Mouse (Mus musculus) forebrain, embryonic 15.5 days (tissue): ENCODE measurements around the gene Fastk. TPM values are rescaled to one million over a fixed set of nuclear protein-coding genes. Genes with fewer than 3 reads are reported as not detected.
A peak's percentile ranks its signal among the peaks of the same experiment; 100 is the strongest.

ENCODE experiments used
- ATAC-seq: fragments of 200-750 bp; cut with Nextera tagmentation; replicated peaks from 2 replicates; pipeline ENCODE4 v1.8.0; 2017; ENCODE audit warnings: mild to moderate bottlenecking, moderate TSS enrichment, moderate library complexity
- H3K27ac ChIP-seq: fragments of 300-500 bp; sonication (generic); replicated peaks from 2 replicates; pipeline ENCODE4 v1.5.1; 2015; ENCODE audit warnings: mild to moderate bottlenecking, inconsistent platforms
- H3K27me3 ChIP-seq: fragments of 300-500 bp; sonication (generic); 2 replicates; pipeline ENCODE4 v1.6.1; 2015; ENCODE audit warnings: inconsistent platforms
- H3K36me3 ChIP-seq: fragments of 300-500 bp; sonication (generic); 2 replicates; pipeline ENCODE4 v1.6.1; 2015; ENCODE audit warnings: mild to moderate bottlenecking, inconsistent platforms
- H3K4me1 ChIP-seq: fragments of 300-500 bp; sonication (generic); 2 replicates; pipeline ENCODE4 v1.6.1; 2015; ENCODE audit warnings: inconsistent platforms
- H3K4me2 ChIP-seq: fragments of 300-500 bp; sonication (generic); replicated peaks from 2 replicates; pipeline ENCODE4 v1.6.1; 2015; ENCODE audit warnings: mild to moderate bottlenecking, inconsistent platforms
- H3K4me3 ChIP-seq: fragments of 300-500 bp; sonication (generic); 2 replicates; pipeline ENCODE4 v1.5.1; 2015; ENCODE audit warnings: mild to moderate bottlenecking, inconsistent platforms
- H3K9ac ChIP-seq: fragments of 300-500 bp; sonication (generic); replicated peaks from 2 replicates; pipeline ENCODE4 v1.6.1; 2015; ENCODE audit warnings: mild to moderate bottlenecking, inconsistent platforms
- H3K9me3 ChIP-seq: fragments of 300-500 bp; sonication (generic); 2 replicates; pipeline ENCODE4 v1.6.1; 2016; ENCODE audit warnings: inconsistent platforms
- WGBS: fragments of 180-500 bp; shearing (Covaris S2); methylation state at CpG from one replicate; pipeline ENCODE4 v1.1.7; 2015; ENCODE audit warnings: mixed read lengths; 5-methylcytosine and 5-hydroxymethylcytosine counted together
- polyA plus RNA-seq: library from polyadenylated mRNA; unstranded; fragments of >200 nt; fragmentation: Nextera tagmentation; extraction: Ambion mirVana; gene quantifications from 2 replicates; pipeline ENCODE4 v1.2.1, GENCODE M21; 2015

The Fastk gene
- polyA plus RNA-seq, 1 experiment from 2014 or later = 90.6 TPM

DNA sequence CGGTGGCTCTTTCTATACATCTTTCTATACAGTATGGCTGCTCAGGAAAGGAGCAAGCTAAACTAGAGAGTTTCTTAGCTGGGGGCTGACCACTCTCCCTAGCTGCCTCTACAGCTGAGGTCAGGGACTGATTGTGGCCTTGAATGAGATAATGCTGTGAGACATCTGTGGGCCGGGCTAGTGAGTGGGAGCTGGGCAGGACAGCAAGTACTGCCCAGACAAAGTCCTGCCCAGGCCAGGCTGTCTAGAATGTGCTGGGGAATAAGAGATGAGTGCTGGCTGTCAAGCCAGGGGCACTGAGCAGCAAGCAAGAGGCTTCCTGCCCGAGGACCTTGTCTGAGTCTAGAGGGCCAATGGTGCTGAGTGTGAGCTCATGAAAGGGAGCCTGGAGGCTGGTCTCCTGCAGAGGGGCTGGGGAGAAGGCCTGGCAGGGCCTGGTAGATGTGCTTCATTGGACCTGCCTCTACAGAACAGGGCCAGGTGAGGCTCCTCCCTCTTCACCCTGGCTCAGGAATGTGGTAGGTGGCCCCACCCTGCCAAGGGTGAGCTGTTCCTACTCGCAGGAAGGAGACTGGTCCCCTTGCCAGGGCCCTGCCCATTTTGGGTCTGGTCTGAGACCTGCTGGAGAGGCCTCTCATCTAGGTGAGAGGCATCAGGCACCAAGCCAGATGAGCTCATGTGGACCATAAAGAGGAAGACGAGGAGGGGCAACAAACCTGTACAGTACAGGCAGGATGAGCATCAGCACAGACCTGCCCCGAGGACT is 30.6 kb upstream of the Fastk start:
- no peaks in the 10 kb centered on the region for H3K9me3 ChIP-seq
- peak overlapping the region; percentile 54; the same call in 1 of the 2 replicates for H3K4me2 ChIP-seq
- H3K4me3 ChIP-seq = peak overlapping the region; percentile 38; the same call in 1 of the 2 replicates
- WGBS = 79% methylated on average over 6 of the region's 6 CpGs
- H3K36me3 ChIP-seq = peaks cover 37% of the 10 kb centered on the region
- H3K27ac ChIP-seq = no peak overlapping the region
- peaks cover 28% of the 10 kb centered on the region for H3K4me1 ChIP-seq
- 0 out of 2 replicates have a peak, but pooled peaks have one; percentile 16 for ATAC-seq
- peak overlapping the region; percentile 41; the same call in 1 of the 2 replicates for H3K9ac ChIP-seq
- peaks cover 22% of the 10 kb centered on the region; the same call in 1 of the 2 replicates for H3K27me3 ChIP-seq

DNA sequence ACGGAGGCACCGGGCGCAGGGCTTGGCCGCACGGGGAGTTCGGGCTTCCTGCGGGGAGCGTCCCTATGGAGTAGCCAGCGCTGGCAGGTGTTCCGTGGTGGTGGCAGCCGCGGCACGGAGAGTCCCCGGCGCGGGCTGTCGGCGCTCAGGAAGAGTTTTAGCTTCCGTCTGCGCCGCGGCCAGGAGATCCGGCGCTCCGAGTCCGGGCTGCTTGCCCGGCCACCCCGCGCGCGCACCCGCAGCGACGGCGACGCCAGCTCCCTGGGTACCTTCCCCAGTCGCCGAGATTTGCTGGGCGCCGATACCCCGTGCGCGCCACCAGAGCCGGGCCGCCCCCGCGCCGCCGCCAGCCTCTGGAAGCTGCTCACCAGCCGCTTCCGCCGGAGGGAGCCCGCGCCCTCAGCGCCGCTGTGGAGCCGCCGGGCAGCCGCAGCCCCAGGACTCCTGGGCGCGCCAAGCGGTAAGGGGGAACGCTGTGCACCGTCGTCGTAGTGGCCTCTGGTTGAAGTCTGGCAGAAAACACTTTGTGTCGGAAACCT is 29.7 kb upstream of the Fastk start:
- peak overlapping the region; percentile 38 for H3K4me3 ChIP-seq
- no peaks in the 10 kb centered on the region for H3K9me3 ChIP-seq
- whole genome bisulfite sequencing = 2% methylated on average over 67 of the region's 67 CpGs
- peak overlapping the region; percentile 54 for H3K4me2 ChIP-seq
- ATAC-seq = peak; percentile 14; the same call in 1 of the 2 replicates
- H3K4me1 ChIP-seq = peaks cover 27% of the 10 kb centered on the region
- H3K27me3 ChIP-seq = peaks cover 22% of the 10 kb centered on the region; the same call in 1 of the 2 replicates
- H3K36me3 ChIP-seq = peaks cover 30% of the 10 kb centered on the region
- peak overlapping the region; percentile 41 for H3K9ac ChIP-seq
- no peak overlapping the region for H3K27ac ChIP-seq

DNA sequence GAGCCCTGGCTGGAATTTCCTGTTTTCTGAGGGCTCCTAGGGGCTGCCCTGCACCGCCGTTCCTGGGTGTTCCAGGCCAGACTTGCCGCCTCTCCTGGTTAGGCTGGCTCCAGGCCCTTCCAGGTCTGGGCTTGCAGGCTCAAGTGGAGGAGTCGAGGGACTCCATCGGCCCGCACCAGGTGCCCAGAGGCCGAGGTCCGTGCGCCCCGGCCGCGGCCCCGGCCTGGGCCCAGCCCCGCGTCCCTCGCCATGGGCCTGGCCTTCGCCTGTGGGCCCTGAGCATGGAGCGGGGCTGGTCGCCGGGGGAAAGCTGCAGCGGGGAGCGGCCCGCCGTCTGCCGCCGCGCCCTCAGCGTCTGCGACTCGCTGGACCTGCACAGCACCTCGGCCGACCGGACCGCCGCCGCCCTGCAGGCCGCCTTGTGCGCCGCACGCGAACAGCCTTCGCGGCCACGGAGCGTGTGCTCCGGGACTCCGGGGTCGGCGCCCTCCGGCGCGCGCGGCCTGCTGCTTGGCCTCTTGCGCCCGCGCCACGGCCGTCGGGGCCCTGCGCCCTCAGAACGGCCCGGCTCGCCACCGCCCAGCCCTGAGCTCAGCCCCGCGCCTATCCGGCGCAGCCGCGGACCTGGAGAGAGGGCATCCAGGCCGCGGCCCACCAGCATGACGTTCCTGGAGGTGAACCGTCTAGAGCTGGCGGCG is 29.1 kb upstream of the Fastk start:
- H3K36me3 ChIP-seq = peaks cover 23% of the 10 kb centered on the region
- 6% methylated on average over 71 of the region's 77 CpGs for WGBS

DNA sequence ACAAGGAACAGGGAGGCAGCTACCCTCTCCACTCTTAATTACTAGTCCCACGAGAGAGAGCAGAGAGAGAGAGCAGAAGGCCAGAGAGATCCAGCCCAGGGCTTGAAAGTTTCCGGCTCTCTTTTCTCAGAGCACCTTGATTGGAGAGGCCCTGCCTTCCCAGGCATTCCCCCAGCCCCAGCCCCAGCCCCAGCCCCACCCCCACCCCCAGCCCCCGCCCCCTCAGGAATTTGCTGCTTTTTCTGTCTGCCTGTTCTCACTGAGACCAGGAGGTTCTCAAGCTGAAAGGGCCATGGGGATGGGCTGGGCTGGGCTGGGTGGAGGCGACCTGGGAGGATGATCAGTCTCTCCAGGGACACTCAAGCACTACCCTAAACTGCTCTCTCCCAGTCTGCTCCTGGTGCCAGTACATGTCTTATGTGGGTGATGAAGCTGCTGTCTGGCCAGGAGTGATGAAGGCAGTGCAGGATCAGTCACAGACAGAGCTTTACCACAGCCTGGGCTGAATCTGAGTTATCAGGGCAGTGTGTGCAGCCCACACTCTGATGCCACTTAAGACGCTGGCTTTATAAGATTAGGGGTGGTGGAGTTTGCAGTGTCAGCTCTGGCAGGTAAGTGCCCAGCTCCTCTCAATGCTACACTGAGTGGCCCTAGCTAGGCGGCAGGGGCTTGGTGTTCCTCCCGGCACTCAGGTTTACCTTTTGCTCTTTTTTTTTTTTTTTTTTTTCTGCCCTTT is 28.0 kb upstream of the Fastk start:
- no peaks in the 10 kb centered on the region for H3K9me3 ChIP-seq
- 28% methylated on average over 7 of the region's 7 CpGs for WGBS
- peaks cover 22% of the 10 kb centered on the region; the same call in 1 of the 2 replicates for H3K27me3 ChIP-seq
- no peak for ATAC-seq
- H3K27ac ChIP-seq = no peak overlapping the region
- peaks cover 27% of the 10 kb centered on the region for H3K4me1 ChIP-seq
- H3K9ac ChIP-seq = no peak overlapping the region
- no peak overlapping the region for H3K4me2 ChIP-seq
- peaks cover 12% of the 10 kb centered on the region for H3K36me3 ChIP-seq
- H3K4me3 ChIP-seq = no peak overlapping the region

More for the DNA sequence above, 29.1 kb upstream of the Fastk start:
- Histone ChIP-seq H3K9ac (peak overlapping the region; percentile 41), H3K27ac (no peak overlapping the region), H3K27me3 (peaks cover 22% of the 10 kb centered on the region; the same call in 1 of the 2 replicates), H3K4me1 (peaks cover 27% of the 10 kb centered on the region), H3K4me2 (peak overlapping the region; percentile 54), H3K4me3 (peak overlapping the region; percentile 38), H3K9me3 (no peaks in the 10 kb centered on the region)
- ATAC-seq = peak; percentile 15; the same call in 1 of the 2 replicates

- 18% methylated on average over 5 of the region's 5 CpGs for WGBS
- peak; percentile 49 for ATAC-seq
- no peak overlapping the region for H3K4me3 ChIP-seq
- H3K9ac ChIP-seq = no peak overlapping the region
- peaks cover 40% of the 10 kb centered on the region for H3K4me1 ChIP-seq
- H3K9me3 ChIP-seq = no peaks in the 10 kb centered on the region
- no peak overlapping the region for H3K4me2 ChIP-seq
- H3K27me3 ChIP-seq = peaks cover 22% of the 10 kb centered on the region; the same call in 1 of the 2 replicates
- no peaks in the 10 kb centered on the region for H3K36me3 ChIP-seq
- H3K27ac ChIP-seq = no peak overlapping the region
Observed at GRCm38 (mm10) chr5:24470600-24470999, 25.5 kb upstream of the Fastk start.

- Histone ChIP-seq H3K9me3 (no peaks in the 10 kb centered on the region), H3K4me2 (peak overlapping the region; percentile 17; the same call in 1 of the 2 replicates), H3K9ac (peak overlapping the region; percentile 6; the same call in 1 of the 2 replicates), H3K4me3 (no peak overlapping the region), H3K27ac (no peak overlapping the region), H3K4me1 (peaks cover 20% of the 10 kb centered on the region), H3K36me3 (no peaks in the 10 kb centered on the region), H3K27me3 (no peaks in the 10 kb centered on the region)
- 29% methylated on average over 12 of the region's 12 CpGs for WGBS
- ATAC-seq = no peak
Observed at GRCm38 (mm10) chr5:24466762-24467161, 21.7 kb upstream of the Fastk start.

- Histone ChIP-seq H3K4me1 (peaks cover 46% of the 10 kb centered on the region), H3K4me3 (peak overlapping the region; percentile 7; the same call in 1 of the 2 replicates), H3K27ac (no peak overlapping the region), H3K9ac (peak overlapping the region; percentile 5; the same call in 1 of the 2 replicates), H3K4me2 (peak overlapping the region; percentile 30), H3K9me3 (no peaks in the 10 kb centered on the region), H3K27me3 (no peaks in the 10 kb centered on the region), H3K36me3 (no peaks in the 10 kb centered on the region; the same call in 1 of the 2 replicates)
- ATAC-seq = no peak
- 52% methylated on average over 7 of the region's 7 CpGs for WGBS
Observed at GRCm38 (mm10) chr5:24455613-24456012, 10.5 kb upstream of the Fastk start.

DNA sequence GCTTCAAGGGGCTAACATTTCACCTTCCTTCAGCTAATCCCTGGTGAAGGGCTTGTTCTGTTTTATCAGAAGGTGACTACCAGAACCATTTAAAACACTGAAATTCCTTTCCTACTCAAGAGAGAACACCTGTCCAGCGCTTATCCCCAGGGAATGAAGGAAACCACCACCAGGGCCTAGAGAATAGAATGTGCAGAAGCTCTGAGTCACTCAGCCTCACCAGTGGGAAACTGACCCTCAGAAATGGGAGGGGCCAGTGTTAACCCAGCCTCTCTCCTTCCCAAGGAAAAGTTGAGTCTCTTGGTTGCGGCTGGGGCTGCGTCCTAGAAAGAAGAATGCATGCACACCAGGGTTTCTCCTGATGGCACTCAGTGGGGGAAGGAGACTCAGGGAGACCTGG is 10.0 kb upstream of the Fastk start:
- Histone ChIP-seq H3K4me2 (peak overlapping the region; percentile 97), H3K4me1 (peaks cover 46% of the 10 kb centered on the region), H3K4me3 (peak overlapping the region; percentile 7; the same call in 1 of the 2 replicates), H3K36me3 (no peaks in the 10 kb centered on the region; the same call in 1 of the 2 replicates), H3K9ac (no peak overlapping the region; the same call in 1 of the 2 replicates), H3K27ac (peak overlapping the region; percentile 16; the same call in 1 of the 2 replicates), H3K9me3 (no peaks in the 10 kb centered on the region), H3K27me3 (0 out of 2 replicates have a peak, but pooled peaks cover under 1% of the 10 kb centered on the region)
- WGBS = 63% methylated on average over 3 of the region's 3 CpGs
- ATAC-seq = no peak

GRCm38 (mm10) chr5:24453985-24454303 is 8.9 kb upstream of the Fastk start:
- peak overlapping the region; percentile 90 for H3K4me3 ChIP-seq
- ATAC-seq = no peak
- peaks cover 46% of the 10 kb centered on the region for H3K4me1 ChIP-seq
- no peaks in the 10 kb centered on the region for H3K9me3 ChIP-seq
- H3K9ac ChIP-seq = peak overlapping the region; percentile 90
- H3K36me3 ChIP-seq = no peaks in the 10 kb centered on the region; the same call in 1 of the 2 replicates
- peak overlapping the region; percentile 97 for H3K4me2 ChIP-seq
- WGBS = 10% methylated on average over 2 of the region's 2 CpGs
- peak overlapping the region; percentile 95; the same call in 1 of the 2 replicates for H3K27ac ChIP-seq
- peaks cover 8% of the 10 kb centered on the region; the same call in 1 of the 2 replicates for H3K27me3 ChIP-seq

GRCm38 (mm10) chr5:24453283-24453984 is 8.3 kb upstream of the Fastk start:
- H3K27me3 ChIP-seq = peaks cover 13% of the 10 kb centered on the region; the same call in 1 of the 2 replicates
- no peaks in the 10 kb centered on the region for H3K9me3 ChIP-seq
- peak overlapping the region; percentile 90 for H3K9ac ChIP-seq
- no peaks in the 10 kb centered on the region; the same call in 1 of the 2 replicates for H3K36me3 ChIP-seq
- peak; percentile 11 for ATAC-seq
- peaks cover 46% of the 10 kb centered on the region for H3K4me1 ChIP-seq
- WGBS = 2% methylated on average over 5 of the region's 5 CpGs
- H3K4me2 ChIP-seq = peak overlapping the region; percentile 97
- peak overlapping the region; percentile 90 for H3K4me3 ChIP-seq
- H3K27ac ChIP-seq = peak overlapping the region; percentile 95
